Mouse (Mus musculus) limb, embryonic 12.5 days (tissue): Measurements from ENCODE around the gene Relb. TPM values are rescaled to one million over a fixed set of nuclear protein-coding genes. Genes with fewer than 3 reads are reported as not detected.

Source experiments
- ATAC-seq: fragments of 200-750 bp; cut with Nextera tagmentation; 2 replicates; pipeline ENCODE4 v1.8.0; 2017; ENCODE audit warnings: low read depth, moderate TSS enrichment; ENCODE audit not compliant: insufficient number of reproducible peaks, insufficient read depth, low FRiP score, low TSS enrichment
- H3K27ac ChIP-seq: fragments of 300-500 bp; sonication (generic); 2 replicates; pipeline ENCODE4 v1.5.1; 2016; ENCODE audit warnings: mild to moderate bottlenecking, moderate library complexity
- H3K27me3 ChIP-seq: fragments of 300-500 bp; sonication (generic); 2 replicates; pipeline ENCODE4 v1.6.1; 2016; ENCODE audit warnings: mild to moderate bottlenecking, moderate library complexity
- H3K36me3 ChIP-seq: fragments of 300-500 bp; sonication (generic); 2 replicates; pipeline ENCODE4 v1.6.1; 2016; ENCODE audit warnings: mild to moderate bottlenecking, moderate library complexity
- H3K4me1 ChIP-seq: fragments of 300-500 bp; sonication (generic); replicated peaks from 2 replicates; pipeline ENCODE4 v1.6.1; 2016
- H3K4me2 ChIP-seq: fragments of 300-500 bp; sonication (generic); 2 replicates; pipeline ENCODE4 v1.6.1; 2016; ENCODE audit warnings: mild to moderate bottlenecking, moderate library complexity
- H3K4me3 ChIP-seq: fragments of 300-500 bp; sonication (generic); replicated peaks from 2 replicates; pipeline ENCODE4 v1.5.1; 2016; ENCODE audit warnings: mild to moderate bottlenecking
- H3K9ac ChIP-seq: fragments of 300-500 bp; sonication (generic); replicated peaks from 2 replicates; pipeline ENCODE4 v1.6.1; 2016; ENCODE audit warnings: mild to moderate bottlenecking, moderate library complexity
- H3K9me3 ChIP-seq: fragments of 300-500 bp; sonication (generic); 2 replicates; pipeline ENCODE4 v1.6.1; 2016; ENCODE audit warnings: mild to moderate bottlenecking, moderate library complexity
- WGBS: fragments of 180-500 bp; shearing (Covaris S2); methylation state at CpG from one replicate; pipeline ENCODE4 v1.1.7; 2016; 5-methylcytosine and 5-hydroxymethylcytosine counted together
- polyA plus RNA-seq: library from polyadenylated mRNA; unstranded; fragments of >200 nt; fragmentation: Nextera tagmentation; extraction: Ambion mirVana; gene quantifications from 2 replicates; pipeline ENCODE4 v1.2.1, GENCODE M21; 2016

The Relb gene
- 5.8 and 7.3 TPM in 2 replicates for polyA plus RNA-seq

- peak within 1 kb of the TSS; percentile 84 for H3K4me2 ChIP-seq
- under 1% methylated on average over 34 of the region's 41 CpGs for whole genome bisulfite sequencing
- no peaks in the 10 kb centered on the region for H3K9me3 ChIP-seq
- peak within 1 kb of the TSS; percentile 57 for H3K9ac ChIP-seq
- peaks cover 28% of the 10 kb centered on the region for H3K36me3 ChIP-seq
- ATAC-seq, result peak; percentile 44
- H3K27ac ChIP-seq, result peak within 1 kb of the TSS; percentile 80
- no peaks in the 10 kb centered on the region for H3K27me3 ChIP-seq
- peak within 1 kb of the TSS; percentile 78 for H3K4me3 ChIP-seq
- H3K4me1 ChIP-seq, result 0 out of 2 replicates have a peak, but pooled peaks cover 2% of the 10 kb centered on the region
These were observed at the start of gene Relb for GRCm38 (mm10) chr7:19629361-19629734. TSS of gene Relb (minus strand) at chr7:19629438.

- WGBS, result 93% methylated on average over 3 of the region's 3 CpGs
- H3K9ac ChIP-seq, result no peak overlapping the region
- H3K27me3 ChIP-seq, result no peaks in the 10 kb centered on the region
- no peaks in the 10 kb centered on the region for H3K4me1 ChIP-seq
- no peaks in the 10 kb centered on the region for H3K36me3 ChIP-seq
- H3K27ac ChIP-seq, result no peak overlapping the region
- H3K4me3 ChIP-seq, result no peak overlapping the region
- no peak for ATAC-seq
- H3K4me2 ChIP-seq, result no peak overlapping the region
- no peaks in the 10 kb centered on the region for H3K9me3 ChIP-seq
These were observed 49.7 kb upstream of the Relb start for GRCm38 (mm10) chr7:19678901-19679300.

DNA sequence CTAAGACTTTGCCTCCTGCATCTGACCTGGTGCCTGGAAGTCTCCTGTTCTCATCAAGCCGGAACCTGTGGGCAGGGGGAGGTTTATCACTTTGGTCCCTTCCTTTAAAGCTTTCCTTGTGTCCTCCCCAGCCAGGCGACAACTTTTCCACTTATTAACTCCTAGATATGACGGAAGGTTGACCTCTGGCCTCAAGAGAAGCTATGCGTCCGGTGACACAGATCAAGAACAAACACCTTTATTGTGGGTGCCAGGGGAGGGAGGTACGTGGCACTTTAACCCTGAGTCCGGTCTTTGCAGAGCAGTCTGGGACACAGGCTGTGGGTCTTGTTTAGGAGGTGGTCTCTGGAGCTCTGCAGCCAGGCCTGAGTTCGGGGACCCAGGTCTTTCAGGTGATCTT is 48.6 kb upstream of the Relb start, which contains the start of gene Apoc2:
TSS of gene Apoc2 (minus strand) at position 70 of the 400 bp plus-strand sequence.
- Histone ChIP-seq H3K9me3 (no peaks in the 10 kb centered on the region), H3K4me3 (no peak within 1 kb of the TSS), H3K36me3 (no peaks in the 10 kb centered on the region), H3K9ac (0 out of 2 replicates have a peak within 1 kb of the TSS, but pooled peaks have one; percentile 12), H3K4me1 (no peaks in the 10 kb centered on the region), H3K27me3 (no peaks in the 10 kb centered on the region), H3K27ac (no peak within 1 kb of the TSS), H3K4me2 (no peak within 1 kb of the TSS)
- 76% methylated on average over 8 of the region's 8 CpGs for WGBS
- no peak for ATAC-seq

DNA sequence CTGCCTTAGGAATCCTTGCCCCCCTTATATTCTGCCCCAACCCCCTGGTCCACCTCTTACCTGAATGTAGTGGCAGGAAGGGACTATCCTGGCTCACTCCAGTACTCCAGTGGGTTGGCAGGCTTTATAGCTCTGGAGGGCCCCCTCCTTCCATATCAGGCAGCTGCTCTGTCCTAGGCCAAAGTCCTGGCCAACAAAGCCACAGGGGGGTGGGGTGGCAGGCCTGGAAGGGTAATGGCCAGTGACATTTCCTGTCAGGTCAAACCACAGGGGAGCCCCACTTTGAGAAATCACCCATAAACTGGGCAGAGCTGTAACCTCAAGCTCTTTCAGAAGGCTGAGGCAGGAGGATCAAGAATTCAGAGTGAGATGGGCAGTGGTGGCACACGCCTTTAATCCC is 47.4 kb upstream of the Relb start:
- Histone ChIP-seq H3K27me3 (no peaks in the 10 kb centered on the region), H3K9me3 (no peaks in the 10 kb centered on the region), H3K4me1 (no peaks in the 10 kb centered on the region), H3K9ac (no peak overlapping the region), H3K27ac (no peak overlapping the region), H3K4me2 (no peak overlapping the region), H3K4me3 (no peak overlapping the region), H3K36me3 (no peaks in the 10 kb centered on the region)
- WGBS, result 59% methylated on average over 1 of the region's 1 CpGs
- ATAC-seq, result no peak

GRCm38 (mm10) chr7:19675824-19676223 is 46.6 kb upstream of the Relb start:
- Histone ChIP-seq H3K4me1 (no peaks in the 10 kb centered on the region), H3K9ac (no peak overlapping the region), H3K4me3 (no peak overlapping the region), H3K27ac (no peak overlapping the region), H3K9me3 (no peaks in the 10 kb centered on the region), H3K36me3 (no peaks in the 10 kb centered on the region), H3K4me2 (no peak overlapping the region), H3K27me3 (no peaks in the 10 kb centered on the region)
- whole genome bisulfite sequencing, result 83% methylated on average over 10 of the region's 10 CpGs
- no peak for ATAC-seq

- H3K9ac ChIP-seq, result no peak overlapping the region
- 64% methylated on average over 14 of the region's 14 CpGs for WGBS
- no peak overlapping the region for H3K4me3 ChIP-seq
- no peaks in the 10 kb centered on the region for H3K9me3 ChIP-seq
- ATAC-seq, result no peak
- no peaks in the 10 kb centered on the region for H3K36me3 ChIP-seq
- H3K27ac ChIP-seq, result no peak overlapping the region
- H3K27me3 ChIP-seq, result no peaks in the 10 kb centered on the region
- H3K4me2 ChIP-seq, result no peak overlapping the region
- H3K4me1 ChIP-seq, result no peaks in the 10 kb centered on the region; the same call in 1 of the 2 replicates
These were observed 44.0 kb upstream of the Relb start for GRCm38 (mm10) chr7:19673083-19673699.

- ATAC-seq, result no peak
- Histone ChIP-seq H3K4me3 (no peak overlapping the region), H3K4me1 (no peaks in the 10 kb centered on the region; the same call in 1 of the 2 replicates), H3K36me3 (no peaks in the 10 kb centered on the region), H3K9ac (no peak overlapping the region), H3K4me2 (no peak overlapping the region), H3K27me3 (no peaks in the 10 kb centered on the region), H3K27ac (no peak overlapping the region), H3K9me3 (no peaks in the 10 kb centered on the region)
- WGBS, result 64% methylated on average over 10 of the region's 10 CpGs
These were observed 42.3 kb upstream of the Relb start for GRCm38 (mm10) chr7:19671511-19671910.

DNA sequence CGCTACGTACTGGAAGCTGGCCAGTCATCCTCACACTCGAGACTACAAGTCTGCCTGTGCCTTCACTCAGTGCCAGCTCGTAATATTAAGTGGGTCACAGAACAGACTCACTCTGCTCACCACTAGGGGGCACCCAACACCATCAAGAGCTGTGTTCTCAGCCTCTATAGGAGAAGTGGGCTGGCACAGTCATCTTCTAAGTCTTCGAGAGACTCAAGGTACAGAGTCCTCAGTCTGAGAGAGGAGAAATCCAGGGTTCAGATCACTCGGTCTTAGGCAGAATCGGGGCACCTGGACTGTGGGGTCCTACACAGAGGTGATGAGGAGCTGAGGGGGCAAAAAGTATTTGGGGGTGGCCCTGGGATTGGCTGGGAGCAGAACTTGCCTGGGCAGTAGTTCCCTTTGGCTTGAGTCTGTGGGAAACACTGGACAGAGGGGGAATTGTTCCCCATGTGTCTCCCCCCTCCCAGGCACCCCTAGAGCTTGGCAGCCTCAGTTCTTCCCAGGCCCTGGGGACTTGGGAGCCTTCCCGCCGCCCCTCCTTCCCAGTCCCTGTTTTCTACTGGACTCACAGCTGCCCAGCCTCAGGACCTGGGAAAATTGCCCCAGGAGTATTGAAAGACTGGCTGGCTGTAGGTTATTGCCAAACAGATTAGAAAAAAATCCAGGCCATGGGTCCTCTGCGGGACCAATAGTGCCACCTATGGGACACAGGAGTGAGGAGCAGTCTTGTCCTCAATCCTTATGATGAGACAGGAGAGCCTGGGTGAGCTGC is 39.9 kb upstream of the Relb start:
- Histone ChIP-seq H3K36me3 (no peaks in the 10 kb centered on the region), H3K4me3 (0 out of 2 replicates have a peak overlapping the region, but pooled peaks have one; percentile 2), H3K27ac (peak overlapping the region; percentile 53; the same call in 1 of the 2 replicates), H3K4me2 (peak overlapping the region; percentile 40), H3K4me1 (peaks cover 4% of the 10 kb centered on the region), H3K9me3 (no peaks in the 10 kb centered on the region), H3K9ac (peak overlapping the region; percentile 14; the same call in 1 of the 2 replicates), H3K27me3 (no peaks in the 10 kb centered on the region)
- 5% methylated on average over 10 of the region's 10 CpGs for WGBS
- peak; percentile 73 for ATAC-seq

DNA sequence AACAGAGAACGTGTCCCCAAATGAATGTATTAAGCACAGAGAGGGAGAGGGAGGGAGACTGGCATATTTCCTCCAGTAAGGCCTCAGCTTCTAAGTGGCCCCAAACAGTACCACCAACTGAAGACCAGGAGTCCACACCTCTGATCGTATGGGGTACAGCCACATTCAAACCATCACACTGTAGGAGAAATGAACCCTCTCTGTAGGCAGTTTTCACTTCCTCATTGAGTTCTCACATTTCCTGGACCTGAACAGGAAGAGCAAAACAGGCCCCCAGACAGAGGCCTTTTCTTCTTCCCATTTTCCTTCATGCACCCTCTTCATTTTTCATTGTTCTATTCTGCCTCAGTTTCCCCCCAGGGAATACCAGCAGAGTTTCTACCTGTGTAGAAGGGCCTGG is 38.2 kb upstream of the Relb start:
- Histone ChIP-seq H3K4me2 (no peak overlapping the region), H3K27ac (no peak overlapping the region), H3K27me3 (no peaks in the 10 kb centered on the region), H3K4me3 (no peak overlapping the region), H3K36me3 (peaks cover 6% of the 10 kb centered on the region; the same call in 1 of the 2 replicates), H3K4me1 (peaks cover 13% of the 10 kb centered on the region), H3K9ac (no peak overlapping the region), H3K9me3 (no peaks in the 10 kb centered on the region)
- ATAC-seq, result no peak
- WGBS, result 76% methylated on average over 2 of the region's 2 CpGs

DNA sequence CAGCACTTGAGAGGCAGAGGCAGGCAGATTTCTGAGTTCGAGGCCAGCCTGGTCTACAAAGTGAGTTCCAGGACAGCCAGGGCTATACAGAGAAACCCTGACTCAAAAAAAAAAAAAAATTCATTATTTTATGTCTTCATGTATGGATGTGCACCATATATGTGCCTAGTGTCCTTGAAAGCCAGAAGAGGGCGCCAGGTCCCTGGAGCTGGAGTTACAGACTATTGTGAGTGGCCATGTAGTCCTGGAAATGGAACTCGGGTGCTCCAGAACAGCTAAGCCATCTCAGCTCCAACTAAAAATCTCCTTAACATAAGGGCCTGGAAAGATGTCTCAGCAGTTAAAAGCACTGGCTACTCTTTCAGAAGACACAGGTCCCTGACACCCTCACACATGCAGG is 37.5 kb upstream of the Relb start:
- 64% methylated on average over 3 of the region's 3 CpGs for WGBS
- Histone ChIP-seq H3K27ac (no peak overlapping the region), H3K4me2 (no peak overlapping the region), H3K27me3 (no peaks in the 10 kb centered on the region), H3K4me1 (peaks cover 13% of the 10 kb centered on the region), H3K4me3 (no peak overlapping the region), H3K9me3 (no peaks in the 10 kb centered on the region), H3K36me3 (peaks cover 12% of the 10 kb centered on the region), H3K9ac (no peak overlapping the region)
- ATAC-seq, result no peak

- ATAC-seq, result peak; percentile 71
- peak within 1 kb of the TSS; percentile 88 for H3K4me2 ChIP-seq
- no peaks in the 10 kb centered on the region for H3K9me3 ChIP-seq
- H3K4me3 ChIP-seq, result peak within 1 kb of the TSS; percentile 100
- peak within 1 kb of the TSS; percentile 95 for H3K27ac ChIP-seq
- WGBS, result under 1% methylated on average over 63 of the region's 63 CpGs
- H3K27me3 ChIP-seq, result no peaks in the 10 kb centered on the region
- peaks cover 21% of the 10 kb centered on the region for H3K36me3 ChIP-seq
- peaks cover 13% of the 10 kb centered on the region for H3K4me1 ChIP-seq
- H3K9ac ChIP-seq, result peak within 1 kb of the TSS; percentile 96
These were observed 36.0 kb upstream of the Relb start, which contains the start of gene Clptm1 for GRCm38 (mm10) chr7:19664955-19665841. TSS of gene Clptm1 (minus strand) at chr7:19665033.
